Mouse (Mus musculus) G1E (cell line): ENCODE results near the gene Mgst2.

ENCODE experiments used
- CTCF ChIP-seq: IDR thresholded peaks from 2 replicates; pipeline ENCODE4 v1.5.1; 2012; ENCODE audit warnings: low read depth, low read length, inconsistent platforms, mixed read lengths
- GATA1 ChIP-seq: IDR thresholded peaks from 2 replicates; pipeline ENCODE4 v1.6.1; 2012; ENCODE audit warnings: borderline replicate concordance, low read length, inconsistent platforms, mixed read lengths
- POLR2AphosphoS5 ChIP-seq: IDR thresholded peaks from 2 replicates; pipeline ENCODE4 v1.6.1; 2012; ENCODE audit warnings: low read depth, low read length, inconsistent platforms; ENCODE audit not compliant: insufficient replicate concordance
- TAL1 ChIP-seq: conservative IDR thresholded peaks from 2 replicates; pipeline ENCODE4 v1.6.1; 2012; ENCODE audit warnings: low read depth, low read length, inconsistent platforms, mixed read lengths

GRCm38 (mm10) chr3:51708746-51709411 lies 48.7 kb downstream of the Mgst2 start:
- TF ChIP-seq CTCF (no peak), GATA1 (no peak), POLR2AphosphoS5 (no peak), TAL1 (no peak)
